Mouse (Mus musculus) liver, embryonic 14.5 days (tissue): ENCODE measurements around the gene Tfec. TPM values are rescaled to one million over a fixed set of nuclear protein-coding genes. Genes with fewer than 3 reads are reported as not detected.

Source experiments
- ATAC-seq: fragments of 200-750 bp; cut with Nextera tagmentation; 2 replicates; pipeline ENCODE4 v1.8.0; 2017; ENCODE audit warnings: moderate number of reproducible peaks, mild to moderate bottlenecking, moderate library complexity; ENCODE audit not compliant: insufficient read depth
- DNase-seq, 3 experiments: peaks; one replicate each; pipeline ENCODE4 v3.0.0-alpha.2; 2012 to 2013; ENCODE audit warnings: low read depth in 3 of 3, low spot score in 3 of 3
- H3K27ac ChIP-seq: fragments of 300-500 bp; sonication (generic); 2 replicates; pipeline ENCODE4 v1.5.1; 2014; ENCODE audit warnings: moderate library complexity, mild to moderate bottlenecking, control low read depth, inconsistent platforms
- H3K27me3 ChIP-seq: fragments of 300-500 bp; sonication (generic); 2 replicates; pipeline ENCODE4 v1.6.1; 2014; ENCODE audit warnings: mild to moderate bottlenecking, low read length, moderate library complexity; ENCODE audit not compliant: control insufficient read depth, insufficient read depth
- H3K36me3 ChIP-seq: fragments of 300-500 bp; sonication (generic); replicated peaks from 2 replicates; pipeline ENCODE4 v1.6.1; 2014; ENCODE audit warnings: low read depth; ENCODE audit not compliant: control insufficient read depth, insufficient read depth
- H3K4me1 ChIP-seq, 2 experiments: fragments of 200-500 bp in 1 of 2; fragments of 300-500 bp in 1 of 2; sonication (generic) in 1 of 2; replicated peaks; 2 replicates each; pipeline ENCODE4 v1.6.1; 2012 to 2014; ENCODE audit warnings: antibody characterized with exemption in 1 of 2, inconsistent platforms in 1 of 2, low read length in 1 of 2; ENCODE audit not compliant: control insufficient read depth in 2 of 2, insufficient read depth in 2 of 2
- H3K4me2 ChIP-seq: fragments of 300-500 bp; sonication (generic); 2 replicates; pipeline ENCODE4 v1.6.1; 2014; ENCODE audit warnings: low read depth, mild to moderate bottlenecking, control low read depth, moderate library complexity
- H3K4me3 ChIP-seq, 2 experiments: fragments of 200-500 bp in 1 of 2; fragments of 300-500 bp in 1 of 2; sonication (generic) in 1 of 2; 2 replicates each; pipeline ENCODE4 v1.5.1; 2012 to 2014; ENCODE audit warnings: low read depth in 2 of 2, low read length in 2 of 2, mild to moderate bottlenecking in 2 of 2, control low read depth in 1 of 2, inconsistent platforms in 1 of 2, moderate library complexity in 1 of 2; ENCODE audit not compliant: insufficient read depth in 1 of 2
- H3K9ac ChIP-seq: fragments of 300-500 bp; sonication (generic); replicated peaks from 2 replicates; pipeline ENCODE4 v1.6.1; 2014; ENCODE audit warnings: mild to moderate bottlenecking, control low read depth, moderate library complexity
- H3K9me3 ChIP-seq: fragments of 300-500 bp; sonication (generic); 2 replicates; pipeline ENCODE4 v1.6.1; 2016; ENCODE audit warnings: low read length, mixed read lengths; ENCODE audit not compliant: control insufficient read depth
- CTCF ChIP-seq: IDR thresholded peaks from 2 replicates; pipeline ENCODE4 v1.5.1; 2016; ENCODE audit warnings: antibody characterized with exemption, low read depth, control low read depth
- EP300 ChIP-seq: IDR thresholded peaks from 2 replicates; pipeline ENCODE4 v1.6.1; 2016; ENCODE audit warnings: antibody characterized with exemption, low read depth
- WGBS: fragments of 180-500 bp; shearing (Covaris S2); extraction: QIAGEN DNeasy Blood & Tissue Kit; methylation state at CpG from one replicate; pipeline ENCODE4 v1.1.7; 2014; ENCODE audit not compliant: insufficient replicate concordance; 5-methylcytosine and 5-hydroxymethylcytosine counted together
- polyA plus RNA-seq, 2 experiments: library from polyadenylated mRNA; depleted of rRNA in 1 of 2; stranded (reverse) in 1 of 2; unstranded in 1 of 2; fragments of >200 nt; fragmentation: Nextera tagmentation in 1 of 2; extraction: Ambion mirVana in 1 of 2; gene quantifications; 2 replicates each; pipeline versions ENCODE4 v1.2.1 to v1.2.3; 2012 to 2014

Gene Tfec
- polyA plus RNA-seq, 2 experiments = 4.0 to 4.7 TPM

DNA sequence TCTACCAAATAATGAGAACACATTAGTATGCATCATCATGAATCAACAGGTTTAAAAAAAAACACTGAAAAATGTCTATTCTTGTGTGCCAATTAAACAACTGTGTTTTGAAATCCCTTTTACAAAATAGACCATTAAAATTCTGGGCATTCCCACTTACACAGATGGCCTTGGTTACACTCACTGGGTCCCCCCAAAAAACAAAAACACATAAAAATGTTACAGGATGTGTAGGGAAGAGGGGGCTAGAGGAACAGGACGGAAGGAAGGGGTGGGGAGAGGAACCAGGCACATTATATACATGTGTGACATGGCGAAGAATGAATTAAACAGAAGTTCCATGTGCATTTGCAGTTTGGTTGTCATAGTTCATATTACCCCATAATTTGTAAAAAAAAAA, 29.9 kb downstream of the Tfec start:
- Histone ChIP-seq H3K9ac (no peak overlapping the region), H3K4me2 (no peak overlapping the region), H3K4me1 (no peaks in the 10 kb centered on the region), H3K36me3 (no peaks in the 10 kb centered on the region), H3K4me3 (no peak overlapping the region), H3K27me3 (no peaks in the 10 kb centered on the region), H3K27ac (no peak overlapping the region), H3K9me3 (no peaks in the 10 kb centered on the region)
- no peak for ATAC-seq
- TF ChIP-seq EP300 (no peak), CTCF (no peak)
- WGBS = 32% methylated on average over 2 of the region's 2 CpGs
- no peak for DNase-seq

- 71% methylated on average over 6 of the region's 6 CpGs for WGBS
- no peaks in the 10 kb centered on the region for H3K4me1 ChIP-seq
These were observed 35.3 kb downstream of the Tfec start for GRCm38 (mm10) chr6:16862753-16863508.

GRCm38 (mm10) chr6:16862050-16862449, 36.2 kb downstream of the Tfec start:
- DNase-seq = no peak
- H3K4me1 ChIP-seq = no peaks in the 10 kb centered on the region
- H3K27ac ChIP-seq = no peak overlapping the region
- H3K9me3 ChIP-seq = no peaks in the 10 kb centered on the region
- 61% methylated on average over 3 of the region's 3 CpGs for WGBS
- no peak overlapping the region for H3K4me3 ChIP-seq
- H3K4me2 ChIP-seq = no peak overlapping the region
- no peak for ATAC-seq
- H3K27me3 ChIP-seq = no peaks in the 10 kb centered on the region
- H3K9ac ChIP-seq = no peak overlapping the region
- no peak for TF ChIP-seq EP300
- no peak for TF ChIP-seq CTCF
- no peaks in the 10 kb centered on the region for H3K36me3 ChIP-seq

More at GRCm38 (mm10) chr6:16862753-16863508, 35.3 kb downstream of the Tfec start:
- Histone ChIP-seq H3K9ac (no peak overlapping the region), H3K27me3 (no peaks in the 10 kb centered on the region), H3K4me3 (no peak overlapping the region), H3K36me3 (no peaks in the 10 kb centered on the region), H3K4me2 (no peak overlapping the region), H3K9me3 (no peaks in the 10 kb centered on the region), H3K27ac (no peak overlapping the region)
- TF ChIP-seq EP300 (no peak), CTCF (no peak)
- ATAC-seq (no peak), DNase-seq (no peak)

GRCm38 (mm10) chr6:16855879-16856545, 42.2 kb downstream of the Tfec start:
- Histone ChIP-seq H3K36me3 (no peaks in the 10 kb centered on the region), H3K9me3 (no peaks in the 10 kb centered on the region), H3K27ac (no peak overlapping the region), H3K27me3 (no peaks in the 10 kb centered on the region), H3K4me3 (no peak overlapping the region), H3K4me1 (no peaks in the 10 kb centered on the region), H3K4me2 (no peak overlapping the region), H3K9ac (no peak overlapping the region)
- 66% methylated on average over 7 of the region's 7 CpGs for WGBS
- ATAC-seq = no peak
- DNase-seq = no peak
- TF ChIP-seq CTCF (no peak), EP300 (no peak)

GRCm38 (mm10) chr6:16854977-16855376, 43.3 kb downstream of the Tfec start:
- H3K27ac ChIP-seq = no peak overlapping the region
- no peaks in the 10 kb centered on the region for H3K9me3 ChIP-seq
- ATAC-seq = no peak
- H3K36me3 ChIP-seq = no peaks in the 10 kb centered on the region
- H3K9ac ChIP-seq = no peak overlapping the region
- TF ChIP-seq CTCF = no peak
- no peak for TF ChIP-seq EP300
- no peak for DNase-seq
- H3K4me3 ChIP-seq = no peak overlapping the region
- whole genome bisulfite sequencing = 56% methylated on average over 9 of the region's 9 CpGs
- no peak overlapping the region for H3K4me2 ChIP-seq
- H3K4me1 ChIP-seq = no peaks in the 10 kb centered on the region
- H3K27me3 ChIP-seq = no peaks in the 10 kb centered on the region
